Mouse (Mus musculus) cerebellum, adult 9-10 months (tissue): ENCODE measurements around the gene Vgll4.

Source experiments
- DNase-seq: peaks from one replicate; pipeline ENCODE4 v3.0.0; 2022

Gene Vgll4

DNA sequence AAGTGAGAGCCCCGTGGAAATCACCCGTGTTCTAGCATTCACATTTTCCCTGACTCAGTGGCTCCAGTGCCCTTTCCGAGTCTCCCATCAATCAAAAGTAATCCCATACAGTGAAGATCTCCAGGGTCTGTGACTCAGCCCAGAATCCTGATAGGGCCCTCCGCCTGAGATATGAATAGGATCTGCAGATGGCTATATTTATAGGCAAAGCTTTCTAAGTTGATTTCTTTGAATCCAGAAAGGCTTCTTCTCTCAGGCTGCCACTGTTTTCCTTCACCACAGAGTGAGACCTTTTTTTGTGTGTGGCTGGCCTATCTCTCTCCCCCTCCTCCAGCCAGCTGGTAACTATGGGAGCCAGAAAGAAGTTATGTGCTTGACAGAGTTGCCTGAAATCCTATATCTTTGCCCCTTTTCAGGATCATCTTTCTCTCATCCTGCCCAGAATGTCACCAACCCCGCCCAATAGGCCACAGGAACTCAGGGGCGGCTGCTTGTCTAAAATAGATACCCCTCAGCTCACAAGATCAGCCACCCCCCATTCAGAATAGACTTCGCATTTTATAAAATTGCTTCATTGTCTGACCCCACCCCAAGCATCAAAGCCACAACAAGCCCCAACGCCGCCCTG is 136.6 kb downstream of the Vgll4 start:
- no peak for DNase-seq

DNA sequence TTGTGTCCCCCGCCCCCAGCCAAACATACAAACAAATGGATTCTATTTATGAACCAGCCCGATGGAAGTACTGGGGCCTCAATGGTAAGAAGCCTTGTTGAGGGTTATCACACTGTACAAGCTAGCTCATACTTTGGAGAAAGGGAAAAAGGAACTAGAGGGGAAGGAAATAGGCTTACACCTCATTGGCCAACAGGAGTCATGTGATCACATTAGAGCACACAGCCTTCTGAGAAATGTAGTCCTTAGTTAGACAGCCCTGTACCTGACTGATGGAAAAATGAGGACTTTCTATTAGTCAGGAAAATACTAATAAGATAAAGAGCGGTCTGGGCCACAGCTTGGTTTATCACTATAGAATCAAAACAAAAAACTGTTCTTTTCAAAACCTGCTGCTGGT is 138.0 kb downstream of the Vgll4 start:
- DNase-seq: no peak

DNA sequence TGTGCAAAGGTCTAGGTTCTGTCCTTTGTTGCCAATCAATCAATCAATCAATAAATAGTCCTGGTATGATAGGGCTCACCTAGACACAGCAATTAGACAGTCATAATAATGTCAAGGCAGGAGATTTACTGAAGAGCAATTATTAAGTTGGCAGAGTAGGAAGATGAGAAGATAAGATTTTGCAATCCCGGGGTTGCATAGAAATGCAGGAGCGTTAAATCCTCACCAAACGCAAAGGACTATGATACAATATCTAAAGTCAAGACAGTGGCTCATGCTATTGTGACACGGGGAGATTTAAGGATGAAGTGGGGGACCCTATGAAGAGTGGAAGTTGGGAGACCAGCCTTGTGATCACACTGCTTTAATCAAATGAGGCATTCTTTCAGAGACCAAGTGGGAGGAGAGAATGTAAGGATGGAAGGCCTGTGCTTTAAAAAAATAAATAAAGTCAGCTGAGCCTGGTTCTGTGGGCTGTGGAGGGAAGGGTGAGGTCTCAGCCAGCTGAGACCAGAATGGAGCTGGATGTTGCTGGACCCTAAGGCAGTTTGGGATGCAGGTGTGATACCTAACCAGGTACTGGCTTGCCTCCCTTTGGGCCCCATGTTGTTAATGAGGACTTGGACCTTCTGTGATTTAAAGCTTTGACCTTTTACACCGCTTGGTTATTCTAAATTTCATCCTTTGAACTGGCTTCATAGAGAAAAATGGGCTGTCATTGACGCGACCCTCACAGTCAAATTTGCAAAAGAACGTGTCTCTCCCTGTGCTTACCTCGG is 139.9 kb downstream of the Vgll4 start:
- no peak for DNase-seq

- no peak for DNase-seq
Measured at GRCm38 (mm10) chr6:114826889-114827288, 142.9 kb downstream of the Vgll4 start.

DNA sequence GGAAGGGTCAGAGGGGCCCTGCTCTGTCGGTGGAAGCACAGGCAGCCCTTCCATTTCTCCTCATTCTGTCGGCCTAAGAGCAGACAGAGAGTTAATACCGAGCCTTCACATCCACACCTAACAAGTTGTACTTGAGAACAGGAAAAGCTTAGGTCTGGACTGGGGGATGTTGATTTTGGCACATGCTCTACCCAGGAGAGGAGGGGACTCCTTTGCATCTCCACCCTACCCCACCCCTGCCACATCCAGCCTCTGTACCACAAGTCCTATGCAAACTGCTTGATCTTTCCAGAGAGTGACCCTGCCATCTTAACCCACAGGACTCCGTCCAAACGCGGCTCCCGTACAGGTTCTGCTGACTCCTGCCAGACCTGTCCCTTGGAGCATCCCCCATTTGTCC is 148.1 kb downstream of the Vgll4 start:
- DNase-seq: no peak

DNA sequence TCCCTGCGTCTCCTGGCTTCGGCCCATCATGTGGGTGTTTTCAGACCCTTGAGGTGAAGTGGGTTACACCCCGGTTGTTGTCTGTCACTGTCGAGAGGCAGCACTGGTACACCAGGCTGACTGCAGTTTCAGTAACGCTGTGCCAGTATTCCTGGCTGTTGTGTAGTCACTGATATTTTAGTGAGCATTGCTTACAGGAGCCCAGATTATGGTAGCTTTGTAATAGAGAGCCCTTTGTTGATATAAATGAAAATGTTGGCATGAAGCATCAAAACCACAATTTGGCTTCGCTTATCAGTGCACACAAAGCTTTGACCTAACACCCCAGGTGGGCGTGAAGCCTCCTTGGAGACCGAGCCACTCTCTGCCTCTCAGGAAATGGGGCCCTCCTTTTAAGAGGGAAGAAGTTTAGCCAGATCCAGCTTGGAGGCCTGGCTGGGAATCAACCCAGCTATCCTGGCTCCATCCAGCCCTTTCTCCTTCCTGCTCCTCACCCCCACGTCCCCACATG is 149.8 kb downstream of the Vgll4 start:
- DNase-seq: no peak

GRCm38 (mm10) chr6:114818471-114818870 is 151.3 kb downstream of the Vgll4 start:
- DNase-seq: no peak

DNA sequence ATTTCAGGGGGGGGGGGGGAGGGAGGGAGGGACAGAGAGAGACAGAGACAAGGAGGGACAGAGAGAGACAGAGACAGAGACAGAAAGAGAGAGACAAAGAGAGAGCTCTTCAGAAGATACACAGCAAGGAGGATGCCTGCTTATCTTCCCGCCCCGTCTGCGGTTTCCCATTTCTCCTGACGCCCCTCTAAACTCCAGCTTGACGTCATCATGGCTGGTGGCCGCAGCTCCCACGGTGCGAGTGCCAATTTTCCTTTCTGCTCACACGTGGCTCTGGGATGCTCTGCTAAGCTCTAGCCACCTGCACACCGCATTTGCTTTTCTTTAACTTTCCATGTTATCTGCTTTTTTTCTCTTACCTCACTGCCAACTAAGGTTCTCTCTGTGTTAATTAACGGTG is 151.8 kb downstream of the Vgll4 start:
- DNase-seq: no peak

DNA sequence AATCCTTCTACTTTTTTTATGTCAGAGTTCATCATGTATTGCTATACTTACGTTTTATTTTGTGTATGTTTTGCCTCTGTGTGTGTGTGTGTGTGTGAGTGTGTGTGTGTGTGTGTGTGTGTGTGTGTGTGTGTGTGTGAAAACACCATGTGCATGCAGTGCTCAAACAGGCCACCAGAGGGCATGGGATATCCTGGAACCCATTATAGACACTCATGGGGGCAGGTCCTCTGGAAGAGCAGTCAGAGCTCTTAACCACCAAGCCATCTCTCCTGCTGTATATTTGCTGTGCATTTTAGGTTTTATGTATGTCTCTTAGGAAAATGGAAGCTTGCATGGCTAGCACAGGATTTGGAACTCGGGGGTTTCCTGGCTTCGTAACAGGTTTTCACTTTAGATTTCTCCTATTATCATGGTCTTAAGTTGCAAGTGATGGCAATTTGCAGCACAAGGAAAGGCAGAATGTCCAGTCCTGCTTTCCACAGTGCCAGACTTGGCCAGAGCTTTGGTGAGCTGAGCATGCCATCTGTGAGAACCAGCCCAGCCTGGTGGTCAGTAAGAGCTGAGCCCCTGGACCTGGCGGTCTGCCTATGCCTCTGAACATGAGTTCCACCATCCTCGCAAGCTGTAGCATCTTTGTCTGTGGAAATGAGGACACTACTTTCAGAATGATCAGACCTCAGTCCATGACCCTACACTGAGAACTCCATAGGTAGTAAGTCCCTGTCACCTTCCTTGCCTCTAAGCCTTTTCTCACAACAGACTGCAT is 154.7 kb downstream of the Vgll4 start:
- DNase-seq: no peak

- DNase-seq: no peak
Measured at GRCm38 (mm10) chr6:114814199-114814881, 155.5 kb downstream of the Vgll4 start.

DNA sequence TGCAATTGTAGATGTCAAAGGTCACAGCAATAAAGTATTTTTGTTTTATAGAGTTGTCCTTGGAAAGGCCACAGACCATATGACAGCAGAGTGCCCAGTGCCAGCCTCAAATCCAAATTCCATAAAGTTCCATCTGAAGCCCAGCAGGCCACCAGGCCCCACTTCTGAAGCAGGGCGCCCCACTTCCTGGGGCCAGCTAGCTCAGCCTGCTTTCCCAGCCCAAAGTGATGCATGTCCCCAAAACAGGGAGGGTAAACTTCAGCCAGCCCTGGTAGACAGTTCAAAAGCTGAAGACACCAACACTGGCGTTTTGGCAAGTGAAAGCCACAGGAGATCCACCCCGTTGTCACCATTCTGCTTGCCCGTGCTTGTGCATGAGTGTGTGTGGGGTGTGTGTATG is 157.0 kb downstream of the Vgll4 start:
- no peak for DNase-seq

- peak; percentile 25 for DNase-seq
Measured at GRCm38 (mm10) chr6:114812322-114812721, 157.5 kb downstream of the Vgll4 start.
